Mouse (Mus musculus) c-Kit-positive CD71-positive TER-119-positive erythroid progenitor cells, embryonic 14.5 days (primary cell): ENCODE data around the gene Gmip.

ENCODE experiments used
- DNase-seq: peaks from one replicate; pipeline ENCODE4 v3.0.0-alpha.2; 2013; ENCODE audit warnings: low spot score

Gene Gmip

DNA sequence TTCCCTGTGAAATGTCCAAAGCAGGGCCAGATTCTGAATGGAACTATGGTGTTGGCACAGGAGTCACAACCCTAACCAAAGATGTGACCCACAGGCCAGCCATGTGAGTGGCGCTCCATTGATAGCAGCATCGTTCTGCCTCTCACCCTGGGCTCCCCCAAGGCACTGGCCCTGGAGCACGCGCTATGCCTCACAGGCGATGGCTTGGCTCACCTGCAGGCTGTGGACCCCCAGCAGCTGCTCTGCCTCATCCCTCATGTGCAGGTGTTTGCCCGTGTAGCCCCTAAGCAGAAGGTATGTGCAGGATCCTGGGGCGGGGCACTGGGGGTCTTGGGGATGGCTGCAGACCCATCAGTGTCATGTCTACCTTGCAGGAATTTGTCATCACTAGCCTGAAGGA lies 5.1 kb upstream of the Gmip start:
- no peak for DNase-seq

DNA sequence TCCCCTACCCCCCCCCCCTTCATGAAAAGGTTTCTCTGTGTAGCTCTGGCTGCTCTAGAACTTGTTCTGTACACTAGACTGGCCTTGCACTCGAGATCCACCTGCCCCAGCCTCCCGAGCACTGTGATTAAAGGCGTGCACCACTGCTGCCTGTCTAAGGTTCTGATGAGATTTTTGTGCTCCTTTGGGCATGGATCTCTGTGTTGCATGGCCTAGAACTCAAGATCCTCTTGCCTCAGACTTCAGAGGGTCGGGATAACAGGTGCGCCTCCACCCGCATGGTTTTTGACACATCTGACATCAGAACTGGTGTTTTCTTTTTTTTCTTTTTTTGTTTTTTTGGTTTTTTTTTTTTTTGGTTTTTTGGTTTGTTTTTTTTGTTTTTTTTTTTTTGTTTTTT lies 3.9 kb upstream of the Gmip start:
- no peak for DNase-seq

DNA sequence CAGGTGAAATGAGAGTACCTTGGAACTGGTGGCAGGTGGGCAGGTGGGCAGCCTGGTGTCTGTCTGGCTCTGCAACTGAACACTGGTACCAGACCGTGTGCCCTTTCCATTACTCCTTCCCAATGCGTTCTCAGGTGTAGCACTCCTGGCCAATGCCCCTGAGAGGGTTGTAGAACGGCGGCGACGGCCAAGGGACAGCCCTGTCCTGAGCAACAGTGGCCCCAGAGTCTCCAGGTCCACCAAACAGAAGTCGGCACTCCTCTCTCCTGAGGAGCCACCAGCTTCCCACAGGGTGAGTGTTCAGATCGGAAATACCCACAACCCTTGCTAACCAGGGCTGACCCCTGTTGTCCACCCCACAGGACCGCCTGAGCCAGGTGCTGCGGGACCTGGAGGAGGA lies 3.4 kb upstream of the Gmip start:
- DNase-seq = no peak

DNA sequence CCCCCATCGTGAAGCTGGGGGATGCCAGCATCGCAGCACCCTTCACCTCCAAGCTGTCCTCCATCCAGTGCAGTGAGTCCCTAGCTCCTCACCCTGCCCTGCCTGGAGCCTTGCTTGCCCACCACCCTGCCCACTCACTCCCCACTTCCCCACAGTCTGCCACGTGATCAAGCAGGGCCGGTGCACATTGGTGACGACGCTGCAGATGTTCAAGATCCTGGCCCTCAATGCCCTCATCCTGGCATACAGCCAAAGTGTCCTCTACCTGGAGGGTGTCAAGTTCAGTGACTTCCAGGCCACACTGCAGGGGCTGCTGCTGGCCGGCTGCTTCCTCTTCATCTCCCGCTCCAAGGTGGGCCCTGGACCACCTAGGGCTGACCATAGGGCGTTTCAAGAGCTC lies 3.0 kb upstream of the Gmip start:
- DNase-seq = no peak

DNA sequence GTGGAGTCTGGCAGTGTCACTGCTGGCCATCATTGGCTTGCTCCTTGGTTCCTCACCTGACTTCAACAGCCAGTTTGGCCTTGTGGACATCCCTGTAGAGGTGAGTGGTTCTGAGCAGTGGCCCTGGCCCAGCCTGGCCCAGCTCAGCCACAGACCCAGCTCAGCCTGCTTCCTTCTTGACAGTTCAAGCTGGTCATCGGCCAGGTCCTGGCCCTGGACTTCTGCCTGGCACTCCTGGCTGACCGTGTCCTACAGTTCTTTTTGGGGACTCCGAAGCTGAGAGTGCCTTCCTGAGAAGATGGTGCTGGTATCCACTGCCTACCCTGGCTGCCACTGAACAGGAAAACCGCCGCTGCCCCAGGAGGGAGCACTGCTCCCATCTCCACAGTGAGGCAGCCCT lies 1.2 kb upstream of the Gmip start:
- no peak for DNase-seq

DNA sequence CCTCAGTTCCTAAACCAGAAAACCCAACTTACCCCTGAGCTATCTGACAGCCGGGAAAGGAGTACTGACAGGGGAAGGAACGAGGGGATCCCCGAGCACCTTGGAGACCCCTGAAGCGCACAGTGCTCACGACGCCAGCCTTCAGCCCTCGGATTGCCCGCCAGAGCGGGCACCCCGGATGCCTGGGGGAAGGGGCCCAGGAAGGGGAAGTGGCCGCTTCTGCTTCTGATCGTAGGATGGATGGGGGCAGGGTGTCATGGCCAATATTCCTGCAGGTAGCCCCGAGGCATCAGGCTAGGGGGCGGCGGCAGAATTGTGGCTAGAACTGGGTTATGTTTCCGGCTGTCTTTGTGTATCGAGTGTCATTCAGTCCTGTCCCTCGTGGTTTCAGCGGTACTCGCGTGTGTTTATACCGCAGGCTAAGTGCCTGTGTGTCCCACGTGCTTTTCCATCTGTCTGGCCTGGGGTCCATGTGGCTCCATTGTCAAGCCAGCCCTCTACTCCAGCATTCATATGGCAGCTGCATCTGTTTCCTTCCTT lies 455 bp downstream of the Gmip start:
- DNase-seq = no peak

DNA sequence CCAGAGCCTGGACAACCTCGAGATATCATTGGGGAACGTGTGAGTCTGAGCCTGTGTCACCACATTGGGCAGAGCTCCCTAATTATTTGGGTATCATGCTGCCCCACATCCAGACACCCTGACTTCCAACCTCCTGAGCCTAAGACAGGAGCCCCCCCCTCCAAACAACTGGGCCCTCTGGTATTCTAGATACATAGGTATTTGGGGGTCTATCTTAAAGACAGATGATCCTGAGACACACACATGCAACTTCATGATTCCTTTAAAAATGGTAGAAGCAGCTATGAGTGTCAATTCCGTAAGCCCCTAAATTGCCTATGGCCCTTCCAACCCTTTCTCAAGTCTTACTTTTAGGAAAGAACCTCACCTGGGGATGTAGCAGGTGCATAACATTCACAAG lies 1.3 kb downstream of the Gmip start:
- no peak for DNase-seq

DNA sequence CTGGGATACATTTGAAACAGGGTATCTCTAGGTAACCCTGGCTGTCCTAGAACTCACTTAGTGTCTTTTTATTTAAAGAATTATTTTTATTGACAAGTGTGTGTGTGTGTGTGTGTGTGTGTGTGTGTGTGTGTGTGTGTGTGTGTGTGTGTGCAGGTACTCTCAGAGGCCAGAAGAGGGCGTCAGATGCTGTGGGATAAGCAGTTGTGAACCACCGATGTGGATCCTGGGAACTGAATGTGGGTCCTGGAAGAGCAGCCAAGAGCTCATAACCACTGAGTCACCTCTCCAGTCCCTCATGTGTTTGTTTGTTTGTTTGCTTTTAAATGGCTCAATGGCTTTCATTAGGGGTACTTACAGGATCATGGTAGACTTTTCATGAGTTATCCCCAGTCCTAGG lies 6.4 kb downstream of the Gmip start:
- no peak for DNase-seq

DNA sequence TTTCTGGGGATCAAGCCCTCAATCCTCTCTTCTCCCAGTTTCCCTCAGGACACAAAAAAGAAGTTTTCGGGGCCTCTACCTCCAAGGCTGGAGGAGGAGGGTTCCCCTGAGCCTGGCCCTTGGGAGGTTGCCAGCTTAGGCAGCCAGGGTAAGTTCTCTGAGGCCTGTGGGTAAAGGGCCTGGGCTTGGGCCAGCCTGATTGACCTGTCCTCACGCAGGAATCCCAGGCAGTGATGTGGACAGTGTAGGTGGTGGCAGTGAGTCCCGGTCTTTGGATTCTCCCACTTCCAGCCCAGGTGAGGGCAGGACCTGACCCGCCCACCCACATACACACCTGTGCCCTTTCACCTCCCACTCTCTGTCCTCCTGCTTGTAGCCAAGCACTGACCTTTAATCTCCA lies 6.9 kb downstream of the Gmip start:
- no peak for DNase-seq

DNA sequence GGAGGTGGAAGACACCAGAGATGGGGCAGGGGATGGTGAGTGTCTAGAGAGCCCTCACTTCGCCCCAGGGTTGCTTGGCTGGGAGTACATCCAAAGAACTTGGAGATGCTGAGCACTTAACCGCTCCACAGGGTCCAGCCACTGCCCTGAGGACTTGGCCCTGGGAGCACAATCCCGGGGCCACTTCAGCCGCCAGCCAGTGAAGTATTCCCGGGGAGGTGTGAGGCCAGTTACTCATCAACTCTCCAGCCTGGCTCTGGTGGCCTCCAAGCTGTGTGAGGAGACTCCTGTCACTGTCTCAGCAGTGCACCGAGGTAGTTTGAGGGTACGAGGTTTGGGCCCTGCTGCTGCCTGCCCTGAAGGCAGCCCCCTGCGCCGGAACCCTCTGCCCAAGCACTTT lies 12.0 kb downstream of the Gmip start:
- DNase-seq = no peak

DNA sequence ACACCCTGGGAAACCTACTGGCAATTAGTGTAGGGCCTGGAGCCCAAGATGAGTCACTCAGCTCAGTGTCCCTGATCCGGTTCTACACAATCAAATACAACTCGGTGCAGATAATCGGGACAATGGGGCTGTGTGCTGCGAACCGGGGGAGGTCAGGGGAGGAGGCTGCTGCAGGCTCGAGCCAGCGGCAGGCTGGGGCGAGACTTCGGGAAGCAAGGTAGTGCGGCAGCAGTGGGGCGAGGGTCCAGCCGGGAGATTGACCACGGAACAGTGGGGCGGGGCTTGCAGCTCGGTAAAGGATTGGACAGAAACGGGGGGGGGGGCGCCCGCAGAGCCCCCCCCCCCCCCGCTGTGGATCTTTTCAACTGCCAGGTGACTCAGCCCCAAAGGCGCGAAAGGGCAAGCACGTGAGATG lies 13.5 kb downstream of the Gmip start:
- DNase-seq = no peak

DNA sequence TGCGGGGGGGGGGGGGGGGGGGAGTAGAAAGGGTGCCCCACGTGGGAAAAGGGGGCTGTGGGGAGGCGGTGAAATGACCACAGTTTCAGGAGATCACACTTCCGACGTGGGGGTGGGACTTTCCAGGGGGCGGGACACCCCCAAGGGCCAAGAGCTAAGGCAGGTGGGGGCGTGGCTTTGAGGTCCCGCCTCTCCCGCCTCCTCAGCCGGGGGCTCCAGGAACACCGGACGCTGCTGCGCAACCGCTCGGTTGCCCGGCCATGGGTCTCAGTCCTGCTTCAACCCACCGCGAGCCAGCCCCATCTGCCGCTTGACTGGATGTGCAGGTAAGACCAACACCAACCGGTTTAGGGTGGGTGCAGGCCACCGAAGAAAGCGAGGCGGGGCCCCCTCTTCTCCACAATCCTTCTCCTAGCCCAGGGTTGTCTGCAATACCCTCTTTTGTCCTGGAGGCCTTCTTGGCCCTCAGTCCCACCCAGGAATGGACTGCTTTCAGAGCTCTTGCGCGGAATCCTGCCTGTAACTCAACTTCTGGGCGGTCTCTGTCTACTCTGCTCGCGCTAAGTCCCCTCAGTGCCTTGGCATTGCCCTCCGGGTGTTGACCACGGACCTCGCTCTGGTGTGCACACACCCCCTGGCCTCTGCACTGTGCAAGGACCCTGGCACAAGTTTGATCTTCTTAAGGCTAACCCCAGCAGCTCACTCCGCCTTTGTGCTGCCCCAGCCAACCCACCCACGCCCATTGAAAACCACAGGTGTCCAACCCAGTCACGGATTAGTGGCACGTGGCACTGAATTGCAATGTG lies 14.1 kb downstream of the Gmip start, which contains the start of gene Lpar2:
TSS of gene Lpar2 (plus strand) at position 44 of the 806 bp plus-strand sequence.
- no peak for DNase-seq

DNA sequence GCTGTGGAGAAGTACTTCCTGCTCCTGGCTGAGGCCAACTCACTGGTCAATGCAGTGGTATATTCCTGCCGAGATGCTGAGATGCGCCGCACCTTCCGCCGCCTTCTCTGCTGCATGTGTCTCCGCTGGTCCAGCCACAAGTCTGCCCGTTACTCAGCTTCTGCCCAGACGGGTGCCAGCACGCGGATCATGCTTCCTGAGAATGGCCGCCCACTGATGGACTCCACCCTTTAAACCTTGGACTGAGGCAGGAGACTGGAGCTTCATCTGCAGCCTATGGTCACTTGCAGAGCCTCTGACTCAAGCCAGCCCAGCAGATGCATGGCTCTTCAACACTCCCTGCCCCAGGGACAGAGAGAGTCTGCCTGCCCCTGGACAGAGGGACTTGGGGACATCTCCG lies 17.9 kb downstream of the Gmip start:
- no peak for DNase-seq

DNA sequence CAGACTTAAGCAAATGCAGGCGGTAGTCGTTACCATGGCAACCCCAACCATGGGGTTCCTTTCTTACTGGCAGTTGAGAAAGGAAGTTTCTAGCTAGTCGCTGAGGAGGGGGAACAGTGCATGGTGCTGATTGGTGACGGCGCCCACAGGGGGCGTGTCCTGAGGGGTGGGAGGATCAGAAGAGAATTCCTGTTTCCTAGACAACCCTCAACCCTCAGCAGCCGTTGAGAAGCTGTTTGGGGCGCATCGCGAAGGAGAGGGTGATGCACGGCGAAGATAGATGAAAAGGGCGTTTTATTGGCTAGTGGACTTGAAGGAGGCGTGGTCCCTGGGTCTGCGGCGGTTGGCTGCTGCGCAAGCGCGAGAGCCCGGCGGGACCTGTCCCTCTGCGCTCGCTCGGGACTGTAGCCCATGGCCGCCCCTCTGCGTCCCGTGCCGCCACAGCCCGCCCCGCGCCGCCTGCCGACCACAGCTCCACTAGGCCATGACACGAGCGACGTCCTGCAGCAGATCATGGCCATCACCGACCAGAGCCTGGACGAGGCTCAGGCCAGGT lies 23.9 kb downstream of the Gmip start, which contains the start of gene Pbx4:
TSS of gene Pbx4 (plus strand) at position 194 of the 556 bp plus-strand sequence.
- DNase-seq = peak; percentile 72

DNA sequence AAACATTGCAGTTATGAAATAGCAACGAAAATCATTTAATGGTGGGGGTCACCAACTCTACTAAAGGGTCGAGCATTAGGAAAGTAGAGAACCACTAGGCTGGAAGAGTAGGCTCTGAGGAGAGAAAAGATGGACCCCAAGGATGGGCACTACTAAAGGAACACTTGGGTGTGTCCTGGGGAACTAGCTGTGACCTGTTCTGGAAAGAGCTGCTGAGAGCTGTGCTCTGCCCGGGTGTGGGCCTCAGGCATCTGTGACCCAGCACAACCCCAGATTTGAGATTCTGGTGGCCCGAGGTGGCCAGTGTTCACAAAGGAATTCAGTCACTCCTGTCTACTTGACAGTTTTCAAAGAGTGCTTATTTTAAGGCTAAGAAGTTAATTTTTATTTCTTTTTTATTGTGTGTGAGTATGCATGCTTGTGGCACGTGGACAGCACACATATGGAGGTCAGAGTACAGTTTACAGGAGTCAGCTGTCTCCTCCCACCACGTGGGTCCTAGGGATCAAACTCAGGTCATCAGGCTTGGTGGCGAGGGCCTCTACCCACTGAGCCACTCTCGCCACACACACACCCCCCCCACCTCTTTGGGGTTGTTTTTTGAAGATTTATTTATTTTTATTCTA lies 28.7 kb downstream of the Gmip start:
- DNase-seq = no peak

DNA sequence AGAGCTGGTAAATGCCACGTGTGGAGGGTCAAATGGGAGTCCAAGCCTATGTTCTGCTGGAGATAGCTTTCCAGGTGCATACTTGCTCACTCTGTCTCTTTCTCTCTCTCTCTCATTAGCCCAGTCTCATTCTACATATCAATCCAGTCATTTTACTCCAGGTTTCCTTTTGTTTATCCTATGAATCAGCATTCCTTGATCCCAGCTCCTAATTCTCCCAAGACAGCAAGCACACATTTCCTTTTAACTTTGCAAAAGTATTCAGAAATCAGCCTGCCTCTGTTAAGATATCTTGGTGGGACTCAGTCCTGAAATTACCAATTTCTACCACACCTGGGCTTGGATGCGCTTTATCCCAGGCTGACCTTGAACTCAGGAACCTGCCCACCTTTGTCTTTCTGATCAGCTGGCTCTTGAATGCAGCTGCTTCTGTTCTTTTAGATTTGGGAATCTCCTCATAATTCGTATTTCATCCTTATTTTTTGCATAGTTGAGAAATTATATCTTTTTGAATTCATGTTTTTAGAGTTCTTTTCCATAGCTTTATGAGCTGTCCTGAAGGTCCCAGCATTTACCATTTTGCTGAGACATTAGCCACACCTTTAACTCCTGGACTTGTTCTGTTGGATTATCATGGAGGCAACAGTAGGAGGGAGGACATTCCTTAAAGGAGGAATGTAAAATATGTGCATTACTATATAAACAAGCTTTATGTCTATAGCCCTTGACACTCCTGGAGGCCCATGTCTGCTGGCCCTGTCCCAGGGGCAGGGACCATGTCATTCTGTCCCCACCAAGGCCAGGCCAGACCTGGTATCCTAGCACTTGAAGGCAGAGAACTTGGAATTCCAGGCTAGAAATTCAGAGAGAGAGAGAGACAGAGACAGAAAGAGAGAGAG lies 38.9 kb downstream of the Gmip start:
- no peak for DNase-seq

DNA sequence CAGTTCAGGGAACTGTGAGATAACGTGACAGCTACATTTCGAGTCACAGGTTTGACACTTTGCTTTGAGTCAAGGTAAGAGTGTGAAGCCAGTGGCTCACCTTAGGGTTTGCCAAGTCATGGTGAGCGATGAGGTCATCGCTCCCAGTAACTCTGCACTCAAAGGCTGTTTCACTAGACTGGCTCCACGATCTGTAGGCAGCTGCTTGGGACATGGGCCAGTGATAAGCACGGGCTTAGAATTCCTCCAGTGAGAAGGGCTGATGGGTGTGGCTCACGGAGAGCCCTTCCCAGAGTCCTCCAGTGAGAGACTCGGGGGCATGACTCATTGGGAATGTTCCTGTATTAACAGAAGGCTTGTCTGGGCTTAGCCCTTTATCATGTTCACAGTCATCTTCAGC lies 40.5 kb downstream of the Gmip start:
- DNase-seq = peak; percentile 19

DNA sequence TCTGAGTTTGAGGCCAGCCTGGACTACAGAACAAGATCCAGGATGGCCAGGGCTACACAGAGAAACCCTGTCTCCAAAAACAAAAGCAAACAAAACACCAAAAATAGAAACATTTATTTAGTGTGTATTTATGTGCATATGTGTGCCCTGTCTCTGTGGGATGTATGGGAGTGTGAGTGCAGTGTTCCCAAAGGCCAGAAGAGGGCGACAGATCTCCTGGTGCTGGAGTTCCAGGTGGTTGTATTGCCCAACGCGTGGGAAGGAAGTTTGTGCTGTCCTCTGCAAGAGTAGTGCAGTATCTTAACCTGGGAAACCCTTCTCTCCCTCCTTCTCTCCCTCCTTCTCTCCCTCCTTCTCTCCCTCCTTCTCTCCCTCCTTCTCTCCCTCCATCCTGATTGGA lies 41.4 kb downstream of the Gmip start:
- peak; percentile 23 for DNase-seq

DNA sequence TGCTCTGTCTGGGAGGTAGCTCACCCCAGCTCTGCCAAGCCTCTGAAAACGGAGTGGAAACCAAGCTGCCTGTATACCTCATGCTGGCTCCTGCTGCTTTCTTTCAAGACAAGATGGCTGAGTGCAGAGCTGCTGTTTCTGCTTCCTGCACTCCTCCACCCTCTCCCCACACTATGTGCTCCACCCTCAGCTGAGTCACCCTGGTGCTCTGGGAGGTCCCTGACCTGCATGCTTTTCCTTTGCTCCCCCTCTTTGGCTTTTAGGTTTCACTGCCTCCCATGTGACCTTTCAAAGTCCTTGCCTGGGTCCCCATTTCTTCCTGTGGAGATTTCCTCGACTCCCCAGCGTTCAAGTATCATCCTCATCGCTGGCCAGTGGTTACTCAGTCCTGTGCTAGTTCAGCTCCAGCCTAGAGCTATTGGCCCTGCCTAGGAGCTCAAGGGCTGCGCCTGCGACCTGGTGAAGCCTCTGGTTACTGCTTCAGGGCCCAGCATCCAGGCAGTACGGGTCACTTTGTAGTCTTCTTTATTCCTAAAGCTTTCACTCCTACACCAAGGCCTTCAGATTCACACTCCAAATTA lies 42.5 kb downstream of the Gmip start:
- peak; percentile 51 for DNase-seq

DNA sequence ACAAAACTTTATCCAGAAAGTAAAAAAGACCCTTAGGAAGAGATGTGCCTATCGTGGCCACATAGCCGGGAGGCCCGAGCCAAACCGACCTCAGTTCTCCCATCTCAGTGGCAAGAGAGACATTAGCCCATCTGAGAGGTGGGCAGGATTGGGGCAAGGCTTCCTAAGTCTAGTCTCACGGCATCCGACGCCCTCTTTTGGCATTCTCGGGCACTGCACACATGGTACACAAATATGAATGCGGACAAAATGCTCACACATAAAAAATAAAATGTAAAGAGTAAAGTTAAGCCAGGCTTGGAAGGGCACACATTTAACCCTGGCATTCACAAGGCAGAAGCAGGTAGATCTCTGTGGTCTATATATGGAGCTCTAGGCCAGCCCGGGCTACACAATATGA lies 45.4 kb downstream of the Gmip start:
- no peak for DNase-seq

DNA sequence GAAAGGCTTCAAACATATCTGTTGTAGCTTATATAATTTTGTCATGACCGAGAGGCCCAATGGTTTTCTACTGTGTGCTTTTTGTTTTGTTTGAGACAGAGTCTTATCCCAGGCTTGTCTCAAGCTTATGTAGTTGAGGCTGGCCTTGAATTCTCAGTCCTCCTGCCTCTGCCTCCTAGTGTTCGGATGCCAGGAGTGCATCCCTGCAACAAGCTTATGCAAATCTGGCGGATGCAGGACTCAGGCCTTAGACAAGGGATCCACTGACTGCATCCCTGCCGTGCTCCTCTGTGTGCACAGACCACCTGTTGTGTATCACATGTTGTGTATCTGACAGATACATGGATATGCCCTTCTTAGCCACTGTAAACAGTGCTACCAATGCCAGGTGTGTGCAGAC lies 52.3 kb downstream of the Gmip start:
- DNase-seq = no peak

DNA sequence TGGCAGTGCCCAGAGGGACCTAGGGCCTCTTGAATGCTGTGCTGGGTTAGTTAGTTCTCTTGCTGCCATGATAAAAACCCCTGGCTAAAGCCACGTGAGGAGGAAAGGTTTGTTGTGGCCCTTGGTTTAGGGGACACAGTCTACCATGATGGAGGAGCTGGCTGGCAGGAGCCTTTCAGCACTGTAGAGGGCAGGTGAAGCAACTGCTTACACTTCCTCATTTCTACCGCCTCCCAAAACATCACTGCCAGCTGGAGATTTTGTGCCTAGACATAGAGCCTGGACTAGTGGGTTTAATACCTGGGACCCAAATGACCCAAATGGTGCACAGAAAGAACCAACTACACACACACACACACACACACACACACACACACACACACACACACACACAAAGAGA lies 52.8 kb downstream of the Gmip start:
- DNase-seq = no peak
